Mouse (Mus musculus) midbrain, postnatal 0 days (tissue): ENCODE measurements at regions not wholly inside any gene's neighbourhood (a gene's known extent, or its start where the extent isn't known, plus 50 kb on each side); places are given as distances from the start of the nearest gene placed in this dataset.

ENCODE experiments used
- ATAC-seq: fragments of 200-750 bp; cut with Nextera tagmentation; 2 replicates; pipeline ENCODE4 v1.8.0; 2017; ENCODE audit warnings: moderate number of reproducible peaks, mild to moderate bottlenecking, moderate TSS enrichment, moderate library complexity; ENCODE audit not compliant: low FRiP score
- DNase-seq: peaks from one replicate; pipeline ENCODE4 v3.0.0-alpha.2; 2015; ENCODE audit warnings: low spot score
- H3K27ac ChIP-seq: fragments of 300-500 bp; sonication (generic); 2 replicates; pipeline ENCODE4 v1.5.1; 2014; ENCODE audit warnings: low read depth, mild to moderate bottlenecking, low read length, mixed read lengths
- H3K27me3 ChIP-seq: fragments of 300-500 bp; sonication (generic); 2 replicates; pipeline ENCODE4 v1.6.1; 2014; ENCODE audit warnings: low read length, control low read depth, mixed read lengths; ENCODE audit not compliant: insufficient read depth
- H3K36me3 ChIP-seq: fragments of 300-500 bp; sonication (generic); 2 replicates; pipeline ENCODE4 v1.6.1; 2014; ENCODE audit warnings: low read length, control low read depth, mixed read lengths; ENCODE audit not compliant: insufficient read depth
- H3K4me1 ChIP-seq: fragments of 300-500 bp; sonication (generic); 2 replicates; pipeline ENCODE4 v1.6.1; 2014; ENCODE audit warnings: mild to moderate bottlenecking, control low read depth, antibody characterized with exemption, low read length, mixed read lengths; ENCODE audit not compliant: insufficient read depth
- H3K4me2 ChIP-seq: fragments of 300-500 bp; sonication (generic); 2 replicates; pipeline ENCODE4 v1.6.1; 2014; ENCODE audit warnings: low read depth, mild to moderate bottlenecking, low read length, mixed read lengths; ENCODE audit not compliant: poor library complexity, severe bottlenecking
- H3K4me3 ChIP-seq: fragments of 300-500 bp; sonication (generic); 2 replicates; pipeline ENCODE4 v1.5.1; 2014; ENCODE audit warnings: low read depth, mild to moderate bottlenecking, low read length, moderate library complexity
- H3K9ac ChIP-seq: fragments of 300-500 bp; sonication (generic); replicated peaks from 2 replicates; pipeline ENCODE4 v1.6.1; 2014; ENCODE audit warnings: mild to moderate bottlenecking, low read length, moderate library complexity, mixed read lengths; ENCODE audit not compliant: poor library complexity, severe bottlenecking
- H3K9me3 ChIP-seq: fragments of 300-500 bp; sonication (generic); 2 replicates; pipeline ENCODE4 v1.6.1; 2016; ENCODE audit warnings: low read length, control low read depth
- CTCF ChIP-seq: IDR thresholded peaks from 2 replicates; pipeline ENCODE4 v1.5.1; 2016; ENCODE audit warnings: antibody characterized with exemption, mild to moderate bottlenecking
- whole genome bisulfite sequencing: fragments of 180-500 bp; shearing (Covaris S2); extraction: QIAGEN DNeasy Blood & Tissue Kit; methylation state at CpG from one replicate; pipeline ENCODE4 v1.1.7; 2014; 5-methylcytosine and 5-hydroxymethylcytosine counted together

GRCm38 (mm10) chr2:148264111-148264730, 130.9 kb upstream of the Sstr4 start:
- Histone ChIP-seq H3K4me2 (no peak overlapping the region), H3K4me3 (no peak overlapping the region), H3K9me3 (no peaks in the 10 kb centered on the region), H3K27me3 (no peaks in the 10 kb centered on the region), H3K36me3 (no peaks in the 10 kb centered on the region), H3K4me1 (no peaks in the 10 kb centered on the region), H3K27ac (0 out of 2 replicates have a peak overlapping the region, but pooled peaks have one; percentile 3), H3K9ac (no peak overlapping the region)
- 38% methylated on average over 3 of the region's 3 CpGs for WGBS
- ATAC-seq (0 out of 2 replicates have a peak, but pooled peaks have one; percentile 73), DNase-seq (peak; percentile 14)
- TF ChIP-seq CTCF: no peak

- H3K36me3 ChIP-seq: no peaks in the 10 kb centered on the region
- no peak for TF ChIP-seq CTCF
- ATAC-seq: no peak
- no peak for DNase-seq
- WGBS: 92% methylated on average over 3 of the region's 3 CpGs
- H3K4me3 ChIP-seq: no peak overlapping the region
- H3K27ac ChIP-seq: no peak overlapping the region
- no peaks in the 10 kb centered on the region for H3K27me3 ChIP-seq
- H3K4me1 ChIP-seq: no peaks in the 10 kb centered on the region
- H3K9me3 ChIP-seq: no peaks in the 10 kb centered on the region
- H3K4me2 ChIP-seq: no peak overlapping the region
- H3K9ac ChIP-seq: no peak overlapping the region
Observed at GRCm38 (mm10) chr2:148279200-148279599, 115.9 kb upstream of the Sstr4 start.

- Histone ChIP-seq H3K4me1 (no peaks in the 10 kb centered on the region), H3K4me2 (no peak overlapping the region), H3K9me3 (no peaks in the 10 kb centered on the region), H3K9ac (no peak overlapping the region), H3K27ac (no peak overlapping the region), H3K4me3 (no peak overlapping the region), H3K27me3 (no peaks in the 10 kb centered on the region), H3K36me3 (no peaks in the 10 kb centered on the region)
- WGBS: 71% methylated on average over 3 of the region's 3 CpGs
- TF ChIP-seq CTCF: no peak
- DNase-seq (no peak), ATAC-seq (no peak)
Observed at GRCm38 (mm10) chr2:148290326-148290725, 104.8 kb upstream of the Sstr4 start.

- ATAC-seq: no peak
- Histone ChIP-seq H3K27me3 (no peaks in the 10 kb centered on the region), H3K4me1 (no peaks in the 10 kb centered on the region), H3K4me3 (no peak overlapping the region), H3K9ac (no peak overlapping the region), H3K27ac (no peak overlapping the region), H3K36me3 (no peaks in the 10 kb centered on the region), H3K9me3 (no peaks in the 10 kb centered on the region), H3K4me2 (no peak overlapping the region)
- no peak for TF ChIP-seq CTCF
- 88% methylated on average over 5 of the region's 5 CpGs for WGBS
- DNase-seq: no peak
Observed at GRCm38 (mm10) chr2:148292442-148292841, 102.7 kb upstream of the Sstr4 start.

- Histone ChIP-seq H3K27me3 (no peaks in the 10 kb centered on the region), H3K27ac (no peak overlapping the region), H3K4me3 (no peak overlapping the region), H3K4me1 (no peaks in the 10 kb centered on the region), H3K9me3 (no peaks in the 10 kb centered on the region), H3K36me3 (no peaks in the 10 kb centered on the region), H3K4me2 (no peak overlapping the region), H3K9ac (no peak overlapping the region)
- no peak for TF ChIP-seq CTCF
- ATAC-seq (no peak), DNase-seq (peak; percentile 30)
- 52% methylated on average over 2 of the region's 2 CpGs for WGBS
Observed at GRCm38 (mm10) chr2:148292895-148293294, 102.2 kb upstream of the Sstr4 start.

- no peak overlapping the region for H3K9ac ChIP-seq
- WGBS: 71% methylated on average over 2 of the region's 2 CpGs
- TF ChIP-seq CTCF: no peak
- H3K4me1 ChIP-seq: no peaks in the 10 kb centered on the region
- no peaks in the 10 kb centered on the region for H3K9me3 ChIP-seq
- H3K4me2 ChIP-seq: no peak overlapping the region
- ATAC-seq: no peak
- no peak for DNase-seq
- H3K4me3 ChIP-seq: no peak overlapping the region
- H3K27ac ChIP-seq: no peak overlapping the region
- no peaks in the 10 kb centered on the region for H3K27me3 ChIP-seq
- no peaks in the 10 kb centered on the region for H3K36me3 ChIP-seq
Observed at GRCm38 (mm10) chr2:148300879-148301278, 94.3 kb upstream of the Sstr4 start.
